Mouse (Mus musculus): ENCODE measurements at regions not wholly inside any gene's neighbourhood (a gene's known extent, or its start where the extent isn't known, plus 50 kb on each side); places are given as distances from the start of the nearest gene placed in this dataset.
"Not testable (repeated sequence)": the region's sequence is repeated elsewhere in the genome, so short reads cannot be mapped to it uniquely, and the experiment has no call there.

DNA sequence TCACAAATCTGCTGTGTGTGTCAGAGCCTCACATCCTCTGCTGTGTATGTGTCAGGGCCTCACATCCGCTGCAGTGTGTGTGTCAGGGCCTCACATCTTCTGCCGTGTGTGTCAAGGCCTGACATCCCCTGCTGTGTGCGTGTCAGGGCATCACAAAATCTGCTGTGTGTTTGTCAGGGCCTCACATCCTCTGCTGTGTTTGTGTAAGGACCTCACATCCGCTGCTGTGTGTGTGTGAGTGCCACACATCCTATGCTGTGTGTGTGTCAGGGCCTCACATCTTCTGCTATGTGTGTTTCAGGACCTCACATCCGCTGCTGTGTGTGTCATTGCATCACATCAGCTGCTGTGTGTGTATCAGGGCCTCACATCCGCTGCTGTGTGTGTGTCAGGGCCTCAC is 63.3 kb downstream of the Asmt start:
- H3K27me3 ChIP-seq; H3K4me2 ChIP-seq; H3K4me3 ChIP-seq (replicated peaks); H3K36me3 ChIP-seq; H3K27ac ChIP-seq; ATAC-seq (ENCODE audit: low read depth); H3K9ac ChIP-seq; H3K4me1 ChIP-seq (replicated peaks): not testable (repeated sequence)
- DNase-seq: peak; percentile 0
- WGBS (ENCODE audit: insufficient replicate concordance): 49% methylated on average over 6 of the region's 6 CpGs
- peaks cover 16% of the 10 kb centered on the region for H3K9me3 ChIP-seq (replicated peaks)

DNA sequence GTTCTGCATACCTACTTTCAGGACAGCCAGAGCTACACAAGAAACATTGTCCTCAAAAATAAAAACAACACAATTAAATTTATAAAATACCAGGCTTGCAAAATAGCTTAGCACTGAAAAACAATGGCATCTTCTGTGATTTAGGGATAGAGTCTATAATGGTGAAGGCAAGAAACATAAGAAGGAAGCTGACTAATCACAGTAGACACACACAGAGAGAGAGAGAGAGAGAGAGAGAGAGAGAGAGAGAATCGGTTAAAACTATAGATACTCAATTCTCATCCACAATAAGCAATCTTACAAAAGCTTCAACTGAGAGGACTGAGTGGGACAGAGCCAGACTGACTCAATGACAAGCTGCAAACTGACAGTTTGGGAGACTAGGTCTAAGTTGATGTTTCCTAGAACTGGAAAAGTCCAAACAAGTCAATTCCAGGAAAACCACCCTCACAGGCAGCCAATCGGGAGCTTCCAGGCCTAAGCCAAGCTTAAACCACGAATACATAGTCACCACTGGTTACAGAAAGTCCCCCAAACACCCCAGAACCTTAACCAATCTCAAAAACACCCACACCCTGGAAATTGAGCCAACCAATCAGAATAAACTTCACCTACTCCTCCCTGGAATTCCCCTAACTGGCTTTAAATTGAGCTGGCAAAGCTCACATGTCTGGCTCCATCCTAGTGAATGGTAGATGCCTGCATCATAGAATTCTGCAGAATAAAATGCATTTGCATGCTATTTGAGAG is 81.2 kb downstream of the Asmt start:
- H3K9ac ChIP-seq; H3K36me3 ChIP-seq; ATAC-seq (ENCODE audit: low read depth); DNase-seq; H3K4me2 ChIP-seq; H3K9me3 ChIP-seq (replicated peaks); H3K27me3 ChIP-seq; H3K4me1 ChIP-seq (replicated peaks); H3K27ac ChIP-seq; H3K4me3 ChIP-seq (replicated peaks): not testable (repeated sequence)
- WGBS (ENCODE audit: insufficient replicate concordance): no CpG with 5 or more reads among the region's 3 CpGs

All from liver, embryonic 13.5 days (tissue).